Mouse (Mus musculus): ENCODE measurements around the gene Fcna. TPM values are rescaled to one million over a fixed set of nuclear protein-coding genes. Genes with fewer than 3 reads are reported as not detected.

Fcna gene
- polyA plus RNA-seq, 1 experiment from 2014 or later, result 3.7 TPM

DNA sequence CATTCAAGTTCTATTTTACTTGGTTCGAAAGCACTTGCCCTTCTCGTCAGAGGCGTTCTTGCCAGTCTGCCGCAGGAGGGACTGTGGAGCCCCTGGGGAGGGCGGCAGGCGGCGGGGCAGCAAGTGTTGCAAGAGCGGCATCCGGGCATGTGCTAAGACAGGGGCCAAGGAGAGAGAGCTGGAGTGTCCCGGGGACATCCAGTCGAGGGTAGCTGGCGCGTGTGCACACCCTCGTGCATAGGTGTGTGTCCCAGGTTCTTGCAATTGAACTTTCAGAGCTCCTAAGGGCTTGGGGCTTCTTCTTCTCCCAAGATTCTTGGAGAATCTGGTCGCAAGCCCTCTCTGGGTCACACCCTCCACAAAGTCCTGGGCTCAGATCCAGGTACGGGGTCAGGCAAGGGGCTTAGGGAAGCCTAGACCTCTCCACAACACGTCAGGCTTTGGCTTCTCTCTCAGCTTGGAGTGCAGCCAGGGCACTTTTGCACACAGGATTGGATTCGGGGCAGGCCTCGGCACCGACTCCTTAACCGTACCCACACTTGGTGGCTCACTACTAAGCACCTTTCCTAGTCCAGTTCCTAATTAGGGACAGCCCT lies 52.3 kb downstream of the Fcna start:
- no peak for ATAC-seq (ENCODE audit: low FRiP score, low read depth)
- peaks cover 59% of the 10 kb centered on the region for H3K4me1 ChIP-seq (replicated peaks)

More for the DNA sequence above, 52.3 kb downstream of the Fcna start:
- peak overlapping the region; percentile 73 for H3K4me2 ChIP-seq
- WGBS, result 12% methylated on average over 21 of the region's 21 CpGs
- no peaks in the 10 kb centered on the region for H3K9me3 ChIP-seq
- peak overlapping the region; percentile 42 for H3K9ac ChIP-seq
- H3K27ac ChIP-seq (replicated peaks), result peak overlapping the region; percentile 91; the same call in 1 of the 2 replicates
- H3K4me3 ChIP-seq, result peak overlapping the region; percentile 56
- H3K36me3 ChIP-seq, result 0 out of 2 replicates have a peak, but pooled peaks cover 4% of the 10 kb centered on the region
- H3K27me3 ChIP-seq, result peaks cover 46% of the 10 kb centered on the region

Other genes with a start within 250 kb of the Fcna start
- 3.7 and 7.0 TPM in 2 replicates for gene Entpd2, start 232.2 kb downstream of the Fcna start, polyA plus RNA-seq (2015; fragmentation: Nextera tagmentation; extraction: Ambion mirVana)
- gene Npdc1, start 228.7 kb downstream of the Fcna start, polyA plus RNA-seq (2015; fragmentation: Nextera tagmentation; extraction: Ambion mirVana), result 424 and 493 TPM in 2 replicates
- gene Fut7, start 204.8 kb downstream of the Fcna start, polyA plus RNA-seq (2015; fragmentation: Nextera tagmentation; extraction: Ambion mirVana), result 0.08 TPM in 1 of 2 replicates, not detected in the other
- gene Abca2, start 199.3 kb downstream of the Fcna start, polyA plus RNA-seq (2015; fragmentation: Nextera tagmentation; extraction: Ambion mirVana), result 15.0 and 15.1 TPM in 2 replicates
- gene Clic3, start 171.2 kb downstream of the Fcna start, polyA plus RNA-seq (2015; fragmentation: Nextera tagmentation; extraction: Ambion mirVana), result 3.7 and 4.3 TPM in 2 replicates
- gene Paxx, start 166.9 kb downstream of the Fcna start, polyA plus RNA-seq (2015; fragmentation: Nextera tagmentation; extraction: Ambion mirVana), result 109 and 119 TPM in 2 replicates
- gene Ptgds, start 158.0 kb downstream of the Fcna start, polyA plus RNA-seq (2015; fragmentation: Nextera tagmentation; extraction: Ambion mirVana), result 647 and 983 TPM in 2 replicates
- not detected in 2 replicates for gene Lcn12, start 134.1 kb downstream of the Fcna start, polyA plus RNA-seq (2015; fragmentation: Nextera tagmentation; extraction: Ambion mirVana)
- gene Fbxw5, start 127.3 kb downstream of the Fcna start, polyA plus RNA-seq (2015; fragmentation: Nextera tagmentation; extraction: Ambion mirVana), result 120 and 143 TPM in 2 replicates
- gene C8g, start 126.3 kb downstream of the Fcna start, polyA plus RNA-seq (2015; fragmentation: Nextera tagmentation; extraction: Ambion mirVana), result 5.8 and 6.1 TPM in 2 replicates
- 16.5 and 19.4 TPM in 2 replicates for gene Traf2, start 81.1 kb downstream of the Fcna start, polyA plus RNA-seq (2015; fragmentation: Nextera tagmentation; extraction: Ambion mirVana)
- gene Edf1, start 70.2 kb downstream of the Fcna start, polyA plus RNA-seq (2015; fragmentation: Nextera tagmentation; extraction: Ambion mirVana), result 375 and 378 TPM in 2 replicates
- gene Mamdc4, start 53.2 kb downstream of the Fcna start, polyA plus RNA-seq (2015; fragmentation: Nextera tagmentation; extraction: Ambion mirVana), result 1.6 and 2.1 TPM in 2 replicates
- 159 and 169 TPM in 2 replicates for gene Phpt1, start 52.8 kb downstream of the Fcna start, polyA plus RNA-seq (2015; fragmentation: Nextera tagmentation; extraction: Ambion mirVana)
- 14.5 and 16.5 TPM in 2 replicates for gene Ajm1, start 46.3 kb downstream of the Fcna start, polyA plus RNA-seq (2015; fragmentation: Nextera tagmentation; extraction: Ambion mirVana)
- 70.0 and 73.5 TPM in 2 replicates for gene Rabl6, start 19.5 kb downstream of the Fcna start, polyA plus RNA-seq (2015; fragmentation: Nextera tagmentation; extraction: Ambion mirVana)
- 0.27 and 0.45 TPM in 2 replicates for gene Ccdc183, start 10.4 kb downstream of the Fcna start, polyA plus RNA-seq (2015; fragmentation: Nextera tagmentation; extraction: Ambion mirVana)
- 47.0 and 57.8 TPM in 2 replicates for gene Tmem141, start 6.0 kb downstream of the Fcna start, polyA plus RNA-seq (2015; fragmentation: Nextera tagmentation; extraction: Ambion mirVana)
- gene Lcn8, start 25.1 kb upstream of the Fcna start, polyA plus RNA-seq (2015; fragmentation: Nextera tagmentation; extraction: Ambion mirVana), result not detected in 2 replicates
- not detected in 2 replicates for gene Lcn5, start 29.9 kb upstream of the Fcna start, polyA plus RNA-seq (2015; fragmentation: Nextera tagmentation; extraction: Ambion mirVana)
- gene Lcn6, start 48.8 kb upstream of the Fcna start, polyA plus RNA-seq (2015; fragmentation: Nextera tagmentation; extraction: Ambion mirVana), result not detected in 2 replicates
- not detected in 2 replicates for gene Lcn10, start 54.7 kb upstream of the Fcna start, polyA plus RNA-seq (2015; fragmentation: Nextera tagmentation; extraction: Ambion mirVana)
- not detected in 2 replicates for gene Obp2a, start 72.0 kb upstream of the Fcna start, polyA plus RNA-seq (2015; fragmentation: Nextera tagmentation; extraction: Ambion mirVana)
- 149 and 164 TPM in 2 replicates for gene Bmyc, start 78.7 kb upstream of the Fcna start, polyA plus RNA-seq (2015; fragmentation: Nextera tagmentation; extraction: Ambion mirVana)
- not detected in 2 replicates for gene Obp2b, start 109.0 kb upstream of the Fcna start, polyA plus RNA-seq (2015; fragmentation: Nextera tagmentation; extraction: Ambion mirVana)
- not detected in 2 replicates for gene Lcn3, start 137.5 kb upstream of the Fcna start, polyA plus RNA-seq (2015; fragmentation: Nextera tagmentation; extraction: Ambion mirVana)
- not detected in 2 replicates for gene Lcn11, start 149.0 kb upstream of the Fcna start, polyA plus RNA-seq (2015; fragmentation: Nextera tagmentation; extraction: Ambion mirVana)
- gene Gm13539, start 154.2 kb upstream of the Fcna start, polyA plus RNA-seq (2015; fragmentation: Nextera tagmentation; extraction: Ambion mirVana), result not detected in 2 replicates
- gene Glt6d1, start 187.8 kb upstream of the Fcna start, polyA plus RNA-seq (2015; fragmentation: Nextera tagmentation; extraction: Ambion mirVana), result not detected in 2 replicates
- gene Lcn9, start 195.1 kb upstream of the Fcna start, polyA plus RNA-seq (2015; fragmentation: Nextera tagmentation; extraction: Ambion mirVana), result not detected in 2 replicates
- gene Sohlh1, start 219.2 kb upstream of the Fcna start, polyA plus RNA-seq (2015; fragmentation: Nextera tagmentation; extraction: Ambion mirVana), result not detected in 2 replicates
- 20.2 and 23.8 TPM in 2 replicates for gene Kcnt1, start 235.7 kb upstream of the Fcna start, polyA plus RNA-seq (2015; fragmentation: Nextera tagmentation; extraction: Ambion mirVana)

All from hindbrain, embryonic 15.5 days (tissue).